Mouse (Mus musculus) lung, postnatal 14 days (tissue): ENCODE measurements around the gene Upp1.

Experiments
- DNase-seq: peaks from one replicate; pipeline ENCODE4 v3.0.0; 2021

Upp1 gene

GRCm38 (mm10) chr11:9167331-9167730 lies 49.4 kb downstream of the Upp1 start:
- DNase-seq, result no peak

GRCm38 (mm10) chr11:9181477-9181876 lies 63.6 kb downstream of the Upp1 start:
- no peak for DNase-seq
